Mouse (Mus musculus): Measurements from ENCODE around the gene Sh3tc1.

Sh3tc1 gene

DNA sequence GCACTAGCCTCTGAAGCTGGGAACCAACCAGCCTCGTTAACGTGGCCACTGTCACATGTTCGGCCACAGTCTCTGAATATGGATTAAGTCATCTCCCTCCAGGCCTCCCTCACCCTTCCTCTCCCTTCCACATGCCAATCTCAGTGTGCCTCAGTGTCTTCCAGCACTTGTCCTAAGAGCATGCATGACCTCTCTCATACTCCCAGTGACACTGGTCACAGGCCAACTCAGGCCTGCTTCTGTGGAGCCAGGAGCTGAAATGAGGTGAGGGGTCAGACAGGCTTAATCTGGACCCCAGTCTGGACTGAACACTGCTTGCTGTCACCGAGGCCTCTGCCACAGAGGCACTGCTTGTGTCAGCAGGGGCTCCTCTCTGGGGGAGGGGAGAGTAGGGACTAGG is 53.5 kb downstream of the Sh3tc1 start:
- no peak for DNase-seq (ENCODE audit: low read depth, low spot score)

DNA sequence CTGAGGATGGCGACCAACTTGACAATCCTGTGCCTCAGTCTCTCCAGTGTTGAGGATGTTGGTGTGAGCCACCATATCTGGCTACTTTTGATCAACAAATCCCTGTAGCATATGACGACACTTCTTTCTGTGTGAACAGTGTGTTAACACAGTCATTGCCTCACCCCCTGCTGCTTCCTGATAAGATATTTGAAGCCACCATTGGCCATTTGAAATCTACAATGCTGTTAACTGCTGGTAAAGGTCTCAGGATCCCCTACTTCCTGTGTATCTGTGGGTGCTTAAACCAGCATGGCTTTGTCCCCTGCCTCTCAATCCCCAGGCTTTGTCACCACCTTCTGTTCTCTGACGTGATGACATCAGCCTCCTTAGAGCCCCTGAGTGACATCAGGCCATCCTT is 54.7 kb downstream of the Sh3tc1 start:
- no peak for DNase-seq (ENCODE audit: low read depth, low spot score)

DNA sequence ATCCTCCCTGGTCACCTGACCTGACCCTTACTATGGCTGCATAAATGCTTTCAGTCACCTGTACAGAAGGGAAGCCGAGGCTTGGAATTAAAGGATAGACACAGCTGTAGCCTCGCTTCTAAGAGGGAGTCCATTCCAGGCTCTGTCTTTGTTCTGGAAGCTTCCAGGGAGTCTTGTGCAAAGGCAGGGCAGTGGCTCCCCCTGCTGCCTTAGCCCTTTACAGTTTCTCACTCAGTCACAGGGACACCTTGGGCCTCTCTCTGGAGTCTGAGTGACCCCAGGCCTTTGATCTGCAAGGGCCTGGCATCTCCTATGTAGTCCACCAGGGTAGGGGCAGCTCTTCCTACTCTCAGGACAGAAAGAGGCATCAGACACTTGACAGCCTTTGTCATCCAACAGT is 58.8 kb downstream of the Sh3tc1 start:
- DNase-seq (ENCODE audit: low read depth, low spot score) = no peak

DNA sequence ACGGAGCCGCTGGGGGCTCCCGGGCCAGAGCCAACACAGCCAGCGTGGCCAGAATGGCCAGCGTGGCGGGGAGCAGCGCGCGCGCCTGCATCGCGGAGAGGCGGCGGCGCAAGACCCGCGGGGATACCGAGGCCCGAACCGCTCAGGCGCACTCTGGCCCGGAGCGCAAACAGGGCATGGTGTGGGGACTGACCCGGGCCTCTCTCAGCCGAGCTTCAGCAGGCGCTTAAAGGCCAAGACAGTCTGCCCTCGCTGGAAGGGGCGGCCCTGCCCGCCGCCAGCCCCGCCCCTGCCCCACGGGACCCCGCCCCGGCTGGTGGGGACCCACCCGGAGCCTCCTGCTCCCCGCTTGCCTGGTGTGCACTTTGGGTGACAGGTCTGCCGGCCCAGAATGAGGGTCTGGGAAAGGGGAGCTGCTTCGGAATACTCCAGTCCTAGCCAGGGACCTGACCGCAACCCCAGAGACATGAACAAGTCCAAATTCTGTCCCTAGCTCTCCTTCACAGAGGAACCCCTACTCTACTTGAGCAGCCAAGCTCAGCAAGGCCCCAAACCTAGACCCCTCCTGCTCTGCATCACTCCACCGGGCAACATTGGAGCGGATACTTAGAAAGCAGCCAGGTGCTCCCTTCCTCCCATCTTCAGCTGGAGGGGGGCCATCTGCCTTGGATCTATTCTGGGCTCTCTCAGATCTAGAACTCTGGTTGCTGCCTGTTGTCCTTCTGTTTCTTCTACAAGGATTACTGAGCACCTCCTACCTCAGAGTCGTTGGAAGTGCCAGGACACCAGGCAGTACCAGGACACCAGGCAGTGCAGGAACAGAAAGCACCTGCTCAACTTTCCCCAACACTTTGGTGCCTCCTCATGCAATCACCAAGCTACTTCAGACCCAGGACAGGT is 60.3 kb downstream of the Sh3tc1 start, which contains the start of gene Htra3:
Htra3 (minus strand) TSS at position 527 of the 900 bp plus-strand sequence.
- DNase-seq (ENCODE audit: low read depth, low spot score) = no peak

DNA sequence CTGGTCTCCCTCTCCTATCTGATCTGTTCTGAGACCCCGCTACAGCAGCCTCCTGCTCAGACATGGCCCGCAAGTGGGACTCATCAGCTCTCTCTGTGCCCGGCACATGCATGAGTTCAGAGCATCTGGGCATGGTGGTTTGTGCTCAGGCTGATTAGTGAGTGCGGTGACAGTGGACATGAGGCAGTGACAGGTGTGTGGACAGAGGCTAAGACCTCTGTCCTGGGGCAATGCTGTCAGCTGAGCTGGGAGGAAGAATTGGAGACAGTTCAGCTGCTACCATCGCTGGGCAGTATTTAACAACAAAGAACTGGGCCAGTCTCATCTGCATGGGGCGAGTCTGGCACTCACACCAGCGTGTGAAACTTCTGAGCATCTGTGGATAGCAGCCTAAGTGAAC is 62.8 kb downstream of the Sh3tc1 start:
- DNase-seq (ENCODE audit: low read depth, low spot score) = no peak

DNA sequence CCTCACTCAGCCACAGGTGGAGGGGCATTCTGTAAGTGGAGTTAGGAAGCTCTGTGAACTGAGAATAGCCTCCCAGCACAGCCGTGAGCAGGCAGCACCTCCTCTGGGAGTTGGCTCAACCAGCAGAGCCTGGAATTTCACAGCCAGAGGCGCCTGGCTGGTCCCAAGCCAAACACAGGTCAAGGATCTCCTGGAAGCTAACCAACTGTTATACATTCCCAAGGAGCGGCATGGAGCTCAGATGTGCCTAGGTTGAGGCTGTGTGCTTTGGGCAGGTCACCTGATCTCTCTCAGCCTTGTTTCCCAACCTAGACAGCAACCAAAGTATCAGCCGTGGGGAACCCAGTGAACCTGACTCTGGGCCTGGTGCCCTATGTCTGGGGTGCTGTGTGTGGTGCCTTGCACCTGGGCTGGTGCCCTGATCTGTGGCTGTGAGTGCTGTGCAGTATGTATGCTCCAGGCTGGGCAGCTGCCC is 65.7 kb downstream of the Sh3tc1 start:
- no peak for DNase-seq (ENCODE audit: low read depth, low spot score)

DNA sequence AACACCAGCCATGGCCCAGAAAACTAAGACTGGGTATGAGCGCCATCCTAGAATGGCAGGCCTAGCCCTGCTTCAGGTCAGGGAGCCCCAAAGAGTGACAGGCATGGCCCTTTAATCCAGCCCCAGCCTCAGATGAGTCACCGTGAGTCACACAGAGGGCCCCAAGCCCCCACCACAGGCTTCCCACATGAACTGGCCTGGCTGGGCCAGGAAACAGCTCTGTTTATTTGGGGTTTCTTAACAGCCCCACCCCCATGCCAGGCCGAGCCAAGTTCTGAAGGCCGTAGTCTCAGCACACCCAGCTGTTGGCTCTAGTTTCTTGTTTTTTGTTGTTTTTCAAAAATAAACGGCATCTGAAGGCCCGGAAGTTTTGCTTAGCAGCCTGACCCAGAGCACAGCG is 66.7 kb downstream of the Sh3tc1 start:
- no peak for DNase-seq (ENCODE audit: low read depth, low spot score)

DNA sequence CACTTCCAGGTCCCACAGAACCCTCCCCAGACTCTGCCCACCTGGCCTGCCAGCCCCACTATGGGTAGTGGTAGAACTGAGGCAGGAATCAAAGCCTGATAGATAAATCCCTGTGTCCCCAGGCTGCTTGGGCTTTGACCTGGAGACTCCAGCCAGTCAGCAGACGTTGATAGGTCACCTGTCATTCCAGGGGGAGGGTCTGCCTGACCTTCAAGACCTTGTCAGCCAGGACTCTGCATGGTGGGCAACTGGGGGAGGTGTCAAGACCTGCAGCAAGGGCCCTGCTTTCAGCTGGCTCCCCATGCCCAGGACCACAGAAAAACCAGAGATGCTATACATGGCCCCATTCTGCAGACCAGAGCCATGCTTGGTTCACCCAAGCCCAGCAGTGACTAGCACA is 67.2 kb downstream of the Sh3tc1 start:
- no peak for DNase-seq (ENCODE audit: low read depth, low spot score)

DNA sequence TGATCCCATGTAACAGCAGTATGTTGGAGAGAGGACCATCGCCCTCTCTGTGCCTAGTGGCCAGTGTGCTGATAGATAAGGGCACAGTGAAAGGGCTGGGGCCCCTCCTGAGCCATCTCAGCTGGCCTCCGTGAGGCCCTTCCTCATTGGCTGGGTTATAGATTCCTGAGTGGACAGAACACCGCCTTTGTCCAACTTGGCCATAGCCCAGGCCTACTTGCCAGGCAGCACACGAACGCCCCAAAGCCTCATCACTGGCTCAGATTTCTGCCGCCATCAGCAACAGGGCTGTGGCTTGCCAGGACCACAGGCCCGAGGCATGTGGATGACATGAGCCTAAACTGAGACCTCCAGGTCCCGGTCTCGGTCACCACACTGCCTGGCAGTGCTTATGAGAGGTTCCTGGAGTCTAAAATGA is 68.3 kb downstream of the Sh3tc1 start:
- no peak for DNase-seq (ENCODE audit: low read depth, low spot score)

DNA sequence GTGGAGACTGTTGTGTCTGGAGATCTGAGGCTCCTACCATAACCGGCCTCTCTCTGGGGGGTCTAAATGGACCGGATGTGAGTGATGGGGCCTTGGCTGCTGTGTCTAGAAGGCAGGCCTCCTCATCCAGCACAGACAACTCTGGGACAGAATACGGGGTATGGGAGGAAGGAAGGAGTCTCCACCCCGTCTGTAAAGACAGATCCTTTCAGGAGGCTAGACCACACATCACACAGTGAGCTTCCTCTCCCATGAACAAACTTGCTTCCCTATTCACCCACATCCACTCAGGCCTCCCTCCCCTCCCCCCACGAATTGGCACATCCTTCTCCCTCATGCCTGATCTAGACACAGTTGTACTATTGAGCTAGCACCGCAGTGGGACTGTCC is 69.4 kb downstream of the Sh3tc1 start:
- DNase-seq (ENCODE audit: low read depth, low spot score) = no peak

DNA sequence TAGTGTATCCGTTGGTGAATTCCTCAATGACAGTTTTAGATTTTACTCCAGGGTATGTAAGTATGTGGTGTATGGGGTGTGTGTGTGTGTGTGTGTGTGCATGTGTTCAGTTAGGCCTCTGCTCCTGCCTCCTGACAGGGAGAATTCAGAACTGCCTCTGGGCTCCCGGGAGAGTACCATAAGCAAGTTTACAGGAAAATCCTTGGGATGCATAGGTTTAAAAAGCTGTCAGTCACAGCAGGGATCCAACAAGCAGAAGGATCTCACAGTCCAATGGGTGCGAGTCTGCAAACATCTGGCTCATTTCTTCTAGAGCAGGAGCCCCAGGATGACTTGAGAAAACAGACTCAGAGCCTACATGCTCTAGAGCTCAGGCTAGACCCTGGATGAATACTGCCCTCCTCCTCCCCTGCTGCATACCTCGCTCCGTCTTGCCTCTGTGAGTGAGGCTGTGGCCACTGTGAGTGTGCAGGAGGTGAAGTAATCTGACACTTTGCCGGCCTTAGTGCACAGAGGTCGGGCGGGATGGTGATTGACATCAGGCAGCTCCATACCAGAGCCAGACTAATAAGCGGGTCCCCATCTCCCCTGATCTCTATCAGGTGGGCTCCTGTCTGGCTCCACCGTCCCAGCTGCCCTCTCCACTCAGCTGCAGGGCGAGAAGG is 69.9 kb downstream of the Sh3tc1 start:
- no peak for DNase-seq (ENCODE audit: low read depth, low spot score)

DNA sequence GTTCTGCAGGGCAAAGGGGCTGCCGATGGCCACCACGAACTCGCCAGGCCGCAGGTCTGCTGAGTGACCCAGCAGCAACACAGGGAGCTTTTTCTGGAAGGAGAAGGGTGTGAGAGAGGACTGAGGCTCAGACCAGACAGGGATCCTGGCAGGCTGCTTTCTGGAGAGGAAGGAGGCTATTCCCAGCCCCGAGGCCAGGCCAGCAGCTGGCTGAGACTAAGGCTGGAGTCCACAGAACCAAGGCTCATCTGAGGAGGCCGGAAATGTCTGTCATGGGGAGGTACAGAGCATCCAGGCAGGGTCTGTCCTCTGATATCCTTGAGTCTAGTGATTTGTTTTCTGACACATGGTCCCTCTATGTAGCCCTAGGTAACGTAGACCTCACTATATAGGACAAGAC is 73.6 kb downstream of the Sh3tc1 start:
- DNase-seq (ENCODE audit: low read depth, low spot score) = no peak

DNA sequence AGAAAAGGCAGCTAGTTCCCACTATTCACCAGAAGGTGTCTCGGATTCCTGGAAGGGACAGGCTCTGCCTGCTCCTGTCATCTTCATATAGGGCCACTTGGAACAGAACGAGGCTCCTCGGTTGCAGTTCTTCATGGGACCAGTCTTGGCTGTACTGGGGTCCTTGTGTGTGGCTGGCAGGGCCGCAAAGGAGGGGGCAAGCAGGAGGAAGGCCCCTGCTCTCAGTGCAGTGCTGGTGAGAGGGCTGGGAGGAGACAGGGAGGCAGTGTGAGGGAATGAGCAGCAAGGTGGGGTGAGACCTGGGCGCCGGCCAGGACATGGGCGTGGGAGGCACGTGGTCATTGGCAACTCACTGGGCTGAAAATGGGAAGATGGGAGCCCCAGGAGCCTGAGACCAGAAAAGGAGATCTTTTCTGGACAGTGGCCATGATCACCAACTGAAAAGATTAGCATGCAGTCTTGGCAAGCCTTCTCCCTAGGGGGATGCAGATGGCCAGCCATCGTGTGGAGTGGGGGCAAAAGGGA is 77.7 kb downstream of the Sh3tc1 start:
- DNase-seq (ENCODE audit: low read depth, low spot score) = no peak

DNA sequence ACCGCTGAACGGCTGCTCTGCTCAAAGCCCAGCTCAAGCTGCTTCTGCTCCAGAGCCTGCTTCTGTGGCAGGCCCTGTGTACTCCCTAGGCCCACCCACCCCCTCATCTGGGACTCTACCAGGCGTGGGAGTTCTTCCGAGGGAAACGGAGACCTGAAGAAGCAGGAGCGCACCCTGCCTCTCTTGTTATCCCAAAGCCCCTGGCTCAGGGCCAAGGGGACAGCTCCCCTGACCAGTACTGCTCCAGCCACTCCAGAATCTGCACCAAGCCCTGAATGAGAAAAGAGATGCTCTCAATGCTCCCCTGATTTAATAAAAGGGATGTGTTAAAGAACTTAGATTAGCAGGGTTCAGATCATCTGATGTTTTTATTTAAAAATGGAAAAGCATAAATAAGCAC is 78.6 kb downstream of the Sh3tc1 start:
- no peak for DNase-seq (ENCODE audit: low read depth, low spot score)

DNA sequence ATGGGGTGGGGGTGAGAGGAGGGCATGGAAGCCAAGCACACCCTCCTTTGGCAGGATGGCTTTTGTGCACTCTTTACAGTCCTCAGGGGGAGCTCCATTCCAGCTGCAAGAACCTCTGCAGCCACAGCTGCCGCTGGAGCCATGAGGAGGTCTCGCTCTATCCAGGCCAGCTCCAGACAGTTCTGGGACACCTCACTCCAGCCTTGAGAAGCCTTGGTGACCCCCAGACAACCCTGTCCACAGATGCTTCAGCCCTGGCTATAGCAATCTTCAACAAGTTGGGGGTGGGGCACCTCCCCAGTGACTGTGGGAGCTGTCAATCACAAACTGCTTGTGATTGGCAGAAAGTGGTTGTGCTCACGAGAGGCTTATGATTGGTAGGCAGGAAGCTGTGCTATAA is 80.3 kb downstream of the Sh3tc1 start:
- no peak for DNase-seq (ENCODE audit: low read depth, low spot score)

DNA sequence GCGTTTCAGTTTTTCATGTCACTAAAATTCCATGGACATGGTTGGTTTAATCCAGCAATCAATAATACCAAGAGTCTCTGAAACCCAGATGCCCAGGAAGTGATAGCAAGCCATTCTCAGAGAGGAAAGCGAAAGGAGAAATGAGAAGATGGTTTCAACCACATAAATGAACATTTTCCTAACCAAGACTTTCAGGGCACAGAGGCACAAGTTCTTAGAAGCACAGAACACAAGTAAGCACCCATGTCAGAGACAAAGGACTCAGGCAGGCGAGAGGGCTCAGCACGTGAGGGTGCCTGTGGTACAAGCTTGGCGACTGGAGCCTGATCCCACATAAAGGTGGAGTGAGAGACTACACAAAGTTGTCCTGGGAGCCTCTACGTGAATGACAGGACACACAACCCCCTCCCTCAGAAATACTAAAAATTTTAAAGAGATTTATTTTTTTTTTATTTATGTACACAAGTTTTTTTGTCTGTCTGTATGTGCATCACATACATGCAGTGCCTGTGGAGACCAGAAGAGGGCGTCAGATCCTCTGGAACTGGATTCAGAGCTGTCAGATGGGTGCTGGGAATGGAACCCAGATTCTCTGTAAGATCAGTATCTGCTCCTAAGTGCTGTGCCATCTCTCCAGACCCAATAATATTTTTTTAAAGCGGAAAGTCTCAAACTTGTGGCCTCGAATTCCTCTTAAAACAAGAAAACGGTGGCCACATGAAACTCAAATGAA is 83.9 kb downstream of the Sh3tc1 start:
- DNase-seq (ENCODE audit: low read depth, low spot score) = no peak

DNA sequence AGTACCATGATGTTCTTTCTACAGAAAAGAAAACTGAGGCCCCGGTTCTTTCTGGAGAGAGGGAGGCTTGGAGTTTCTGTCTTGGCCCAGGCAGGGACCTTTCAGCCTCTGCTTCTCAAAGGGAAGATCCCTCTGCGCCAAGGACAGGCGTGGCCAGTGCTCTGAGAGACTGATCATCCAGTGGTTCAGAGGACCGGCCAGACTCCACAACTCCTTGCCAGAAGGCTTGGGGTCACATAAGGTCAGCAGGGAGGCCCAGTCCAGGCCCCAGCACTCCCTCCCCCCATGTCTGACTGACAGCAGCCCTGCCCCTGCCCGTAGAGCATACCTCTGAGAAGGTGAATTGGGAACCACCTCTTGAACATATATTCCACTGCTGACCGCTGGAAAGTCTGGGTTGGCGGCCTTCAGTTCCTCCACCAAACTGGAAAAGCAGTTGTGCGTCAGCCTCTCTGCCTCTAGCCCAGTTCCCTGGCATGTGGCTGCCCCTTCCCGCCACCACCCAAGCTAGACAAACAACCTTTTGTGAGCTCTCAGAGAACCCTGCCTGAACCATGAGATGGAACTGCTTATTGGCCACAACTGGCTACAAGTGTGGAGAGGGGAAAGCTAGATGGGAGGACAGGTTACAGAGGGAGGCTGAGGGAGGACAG is 85.9 kb downstream of the Sh3tc1 start:
- DNase-seq (ENCODE audit: low read depth, low spot score) = no peak

DNA sequence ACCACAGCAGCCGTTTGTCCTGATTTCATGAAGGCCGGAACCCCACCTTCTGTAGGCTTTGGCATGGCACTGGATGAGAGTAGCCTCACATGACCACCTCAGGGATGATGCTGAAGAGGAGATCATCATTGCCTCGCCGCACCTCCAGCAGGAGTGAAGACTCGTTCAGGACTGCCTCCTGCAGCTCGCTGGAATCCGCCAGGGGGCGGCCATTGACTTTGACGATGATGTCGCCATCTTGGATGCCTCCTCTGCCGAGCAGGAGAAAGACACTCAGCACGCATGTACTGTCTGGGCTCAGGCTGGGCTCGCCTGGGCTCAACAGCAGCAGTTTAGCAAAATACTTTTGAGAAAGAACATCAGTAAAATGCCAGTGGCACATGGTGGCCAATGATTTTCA is 86.9 kb downstream of the Sh3tc1 start:
- DNase-seq (ENCODE audit: low read depth, low spot score) = no peak

DNA sequence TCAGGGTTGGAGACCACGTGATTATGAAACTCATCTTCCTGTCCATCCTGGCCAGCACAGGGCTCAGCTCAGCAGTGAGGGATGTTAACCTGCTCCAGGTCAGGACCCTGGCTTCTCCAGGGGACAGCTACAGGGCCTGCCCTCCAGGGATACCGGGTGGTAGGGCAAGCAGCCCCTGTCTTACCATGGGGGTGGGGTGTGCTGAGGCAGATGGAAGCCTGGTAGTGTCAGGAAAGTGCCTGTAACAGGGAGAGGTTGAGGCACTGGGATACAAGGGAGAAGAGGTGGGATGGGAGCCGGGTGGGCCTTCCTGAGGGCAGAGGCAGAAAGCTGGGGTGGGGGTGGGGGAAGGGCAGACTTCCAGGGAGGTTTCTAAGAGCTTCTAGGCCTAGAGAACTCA is 87.5 kb downstream of the Sh3tc1 start:
- DNase-seq (ENCODE audit: low read depth, low spot score) = no peak

DNA sequence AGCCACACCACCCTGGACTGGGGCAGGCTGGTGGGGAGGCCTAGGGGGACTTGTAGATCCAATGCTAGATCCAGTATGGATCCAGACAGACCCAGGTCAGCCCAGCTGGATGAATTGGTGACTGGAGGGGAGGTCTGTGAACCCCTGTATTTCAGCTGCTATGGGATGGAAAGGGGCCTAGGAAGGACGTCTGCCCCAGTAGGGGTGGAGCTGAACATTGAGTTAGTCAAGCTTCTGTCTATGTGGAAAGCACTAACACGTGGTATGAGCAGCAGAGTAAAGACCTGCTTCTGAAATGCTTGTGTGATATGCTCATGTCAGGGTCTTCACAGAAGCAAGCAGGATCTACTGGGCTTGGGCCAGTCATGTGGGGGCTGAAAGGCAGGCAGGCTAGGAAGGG is 91.6 kb downstream of the Sh3tc1 start:
- no peak for DNase-seq (ENCODE audit: low read depth, low spot score)

DNA sequence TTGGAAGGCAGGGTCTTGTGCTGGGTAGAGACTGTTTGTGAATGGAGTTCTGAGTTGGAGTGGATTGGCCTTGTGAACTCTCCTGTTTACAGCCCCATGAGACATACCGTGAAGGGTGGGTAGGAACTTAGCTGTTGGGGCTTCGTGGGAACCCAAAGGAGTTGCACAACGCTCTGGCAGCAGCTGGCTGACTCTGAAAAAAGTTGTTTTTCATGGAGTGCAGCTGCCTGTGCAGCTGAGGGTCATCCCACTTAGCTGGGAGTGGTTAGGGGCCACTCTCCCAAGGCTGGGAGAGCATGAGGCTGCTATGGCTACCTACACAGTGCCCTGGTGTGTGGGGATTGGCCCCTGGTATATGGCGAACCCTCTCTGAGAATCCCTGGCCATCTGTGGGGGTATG is 92.2 kb downstream of the Sh3tc1 start:
- no peak for DNase-seq (ENCODE audit: low read depth, low spot score)
